Mouse (Mus musculus) neural tube, embryonic 14.5 days (tissue): ENCODE data around the gene Gtf2i. TPM values are rescaled to one million over a fixed set of nuclear protein-coding genes. Genes with fewer than 3 reads are reported as not detected.

Experiments used
- ATAC-seq: fragments of 200-750 bp; cut with Nextera tagmentation; 2 replicates; pipeline ENCODE4 v1.8.0; 2017; ENCODE audit warnings: low read depth, mild to moderate bottlenecking, moderate TSS enrichment, moderate library complexity
- H3K27ac ChIP-seq: fragments of 300-500 bp; sonication (generic); 2 replicates; pipeline ENCODE4 v1.5.1; 2014; ENCODE audit warnings: low read depth, mild to moderate bottlenecking, control low read depth, low read length, moderate library complexity, mixed read lengths
- H3K27me3 ChIP-seq: fragments of 300-500 bp; sonication (generic); 2 replicates; pipeline ENCODE4 v1.6.1; 2014; ENCODE audit warnings: low read length; ENCODE audit not compliant: control insufficient read depth, insufficient read depth
- H3K36me3 ChIP-seq: fragments of 300-500 bp; sonication (generic); 2 replicates; pipeline ENCODE4 v1.6.1; 2014; ENCODE audit warnings: low read length, mixed read lengths; ENCODE audit not compliant: control insufficient read depth, insufficient read depth
- H3K4me1 ChIP-seq: fragments of 300-500 bp; sonication (generic); 2 replicates; pipeline ENCODE4 v1.6.1; 2014; ENCODE audit warnings: low read length; ENCODE audit not compliant: control insufficient read depth, insufficient read depth
- H3K4me2 ChIP-seq: fragments of 300-500 bp; sonication (generic); 2 replicates; pipeline ENCODE4 v1.6.1; 2014; ENCODE audit warnings: mild to moderate bottlenecking, low read depth, low read length, control low read depth
- H3K4me3 ChIP-seq: fragments of 300-500 bp; sonication (generic); 2 replicates; pipeline ENCODE4 v1.5.1; 2014; ENCODE audit warnings: low read depth, low read length, control low read depth, mixed read lengths
- H3K9ac ChIP-seq: fragments of 300-500 bp; sonication (generic); replicated peaks from 2 replicates; pipeline ENCODE4 v1.6.1; 2014; ENCODE audit warnings: low read depth, mild to moderate bottlenecking, control low read depth, low read length, mixed read lengths
- H3K9me3 ChIP-seq: fragments of 300-500 bp; sonication (generic); 2 replicates; pipeline ENCODE4 v1.6.1; 2016; ENCODE audit warnings: low read length; ENCODE audit not compliant: control insufficient read depth
- WGBS: fragments of 180-500 bp; shearing (Covaris S2); extraction: QIAGEN DNeasy Blood & Tissue Kit; methylation state at CpG from one replicate; pipeline ENCODE4 v1.1.7; 2014; 5-methylcytosine and 5-hydroxymethylcytosine counted together
- microRNA-seq: library from miRNA; unstranded; fragments of <30 nt; microRNA quantifications from one replicate; pipeline ENCODE4, GENCODE M21; 2016
- polyA plus RNA-seq: library from polyadenylated mRNA; unstranded; fragments of >200 nt; fragmentation: Nextera tagmentation; extraction: Ambion mirVana; gene quantifications from 2 replicates; pipeline ENCODE4 v1.2.1, GENCODE M21; 2014

Gtf2i gene
- polyA plus RNA-seq, 1 experiment from 2014 or later, result 111 TPM

DNA sequence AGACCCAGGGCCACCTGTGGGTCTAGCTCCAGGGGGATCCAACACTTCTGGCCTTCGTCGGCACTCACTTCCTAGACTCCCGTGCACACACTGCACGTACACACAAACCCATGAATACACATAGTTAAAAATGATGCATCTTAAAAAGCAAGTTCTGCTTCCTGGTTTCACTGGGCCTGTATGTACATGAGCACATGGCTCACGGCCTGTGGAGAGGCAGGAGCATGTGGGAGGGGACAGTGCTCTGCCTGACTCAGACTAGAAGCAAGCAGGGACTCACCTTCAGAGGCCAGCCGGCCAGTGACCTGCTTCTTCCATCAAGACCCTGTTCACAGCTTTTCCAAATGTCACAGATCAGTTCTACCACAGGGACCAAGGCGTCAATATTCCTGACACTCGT, 120.9 kb downstream of the Gtf2i start:
- no peak overlapping the region for H3K9ac ChIP-seq
- 0 out of 2 replicates have a peak, but pooled peaks cover 3% of the 10 kb centered on the region for H3K36me3 ChIP-seq
- no peaks in the 10 kb centered on the region for H3K4me1 ChIP-seq
- 93% methylated on average over 8 of the region's 8 CpGs for WGBS
- no peak overlapping the region for H3K4me3 ChIP-seq
- H3K27ac ChIP-seq, result no peak overlapping the region
- no peaks in the 10 kb centered on the region for H3K27me3 ChIP-seq
- no peaks in the 10 kb centered on the region for H3K9me3 ChIP-seq
- no peak for ATAC-seq
- no peak overlapping the region for H3K4me2 ChIP-seq

DNA sequence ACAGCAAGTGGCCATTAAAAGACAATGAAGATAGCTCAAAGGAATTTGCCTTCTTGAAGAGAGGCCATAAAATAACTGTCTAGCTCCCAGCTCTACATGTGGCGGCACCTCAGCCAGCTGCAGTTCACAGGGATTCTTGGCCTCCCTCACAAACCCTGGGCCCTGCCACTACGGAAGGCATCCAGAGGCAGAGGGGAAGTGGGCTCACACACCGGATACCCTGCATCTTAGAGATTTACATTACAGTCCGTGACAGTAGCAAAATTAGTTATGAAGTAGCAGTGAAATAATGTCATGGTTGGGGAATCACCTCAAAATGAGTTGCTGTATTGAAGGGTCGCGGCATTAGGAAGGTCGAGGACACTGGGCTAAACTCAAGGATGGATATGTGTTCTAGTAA, 126.0 kb downstream of the Gtf2i start:
- no peak for ATAC-seq
- H3K4me3 ChIP-seq, result no peak overlapping the region
- H3K9ac ChIP-seq, result no peak overlapping the region
- 49% methylated on average over 7 of the region's 7 CpGs for WGBS
- H3K4me1 ChIP-seq, result peaks cover 1% of the 10 kb centered on the region
- H3K27me3 ChIP-seq, result no peaks in the 10 kb centered on the region
- no peak overlapping the region for H3K27ac ChIP-seq
- no peak overlapping the region for H3K4me2 ChIP-seq
- H3K36me3 ChIP-seq, result no peaks in the 10 kb centered on the region
- no peaks in the 10 kb centered on the region for H3K9me3 ChIP-seq

Small RNA genes within 50 kb of the gene (microRNA-seq; reads per million reads assigned to microRNA genes)
- not detected for gene Mir3965

Other genes with a start within 250 kb of the Gtf2i start
- 28.8 and 30.5 TPM in 2 replicates for gene Castor2, start 215.0 kb downstream of the Gtf2i start, polyA plus RNA-seq
- gene Rcc1l, start 138.0 kb downstream of the Gtf2i start, polyA plus RNA-seq, result 16.7 and 17.5 TPM in 2 replicates
- 11.6 and 14.0 TPM in 2 replicates for gene Gtf2ird2, start 130.7 kb downstream of the Gtf2i start, polyA plus RNA-seq
- gene Ncf1, start 85.1 kb downstream of the Gtf2i start, polyA plus RNA-seq, result 0.94 and 3.7 TPM in 2 replicates
- 60.3 and 63.4 TPM in 2 replicates for gene Gtf2ird1, start 142.0 kb upstream of the Gtf2i start, polyA plus RNA-seq
- gene Clip2, start 237.7 kb upstream of the Gtf2i start, polyA plus RNA-seq, result 15.4 and 17.1 TPM in 2 replicates
- 0.26 TPM in 1 of 2 replicates, not detected in the other for gene Syna, start 245.4 kb upstream of the Gtf2i start, polyA plus RNA-seq